In genomic region chr5:108360211-108360610, GRCm38 (mm10) we compare ENCODE assay signal across 16 mouse cellular contexts. TPM values are rescaled to one million over a fixed set of nuclear protein-coding genes. Genes with fewer than 3 reads are reported as not detected.
"Had no signal": no experiment of that assay in that cellular context is flagged by ENCODE, and none has a peak within 500 bp of the region (broad histone marks: within the 10 kb centered on the region; RNA-seq: fewer than 3 reads in every experiment).

No protein-coding gene starts in this region.

- H3K4me3 ChIP-seq: lung, embryonic 15.5 days; megakaryocyte, embryonic 14.5 days; midbrain, embryonic 13.5 days; midbrain, embryonic 15.5 days; neural tube, embryonic 12.5 days; stomach, embryonic 15.5 days had no signal

- ATAC-seq: lung, postnatal 0 days; midbrain, embryonic 13.5 days; midbrain, embryonic 15.5 days had no signal

- H3K27ac ChIP-seq: lung, embryonic 15.5 days; midbrain, embryonic 13.5 days; midbrain, embryonic 15.5 days; neural tube, embryonic 12.5 days; stomach, embryonic 15.5 days; stomach, postnatal 0 days had no signal

- DNase-seq: lung, adult 18-20 months; lung, postnatal 14 days; lung, postnatal 4 days; thymus, postnatal 14 days; thymus, postnatal 36 days had no signal

RNA-seq across cellular contexts. Expression of gene Gm42517, which starts 7.5 kb away (rescaled TPM):
- total RNA-seq: monocyte, adult 5-6 weeks; neutrophil, adult 5-6 weeks had no signal

RNA-seq across cellular contexts. Expression of gene Pde6b, which starts 28.0 kb away (rescaled TPM):
- total RNA-seq: midbrain, postnatal 0 days; monocyte, adult 5-6 weeks; neutrophil, adult 5-6 weeks had no signal
